ENCODE assay signal across 10 mouse cellular contexts in the genomic region with DNA sequence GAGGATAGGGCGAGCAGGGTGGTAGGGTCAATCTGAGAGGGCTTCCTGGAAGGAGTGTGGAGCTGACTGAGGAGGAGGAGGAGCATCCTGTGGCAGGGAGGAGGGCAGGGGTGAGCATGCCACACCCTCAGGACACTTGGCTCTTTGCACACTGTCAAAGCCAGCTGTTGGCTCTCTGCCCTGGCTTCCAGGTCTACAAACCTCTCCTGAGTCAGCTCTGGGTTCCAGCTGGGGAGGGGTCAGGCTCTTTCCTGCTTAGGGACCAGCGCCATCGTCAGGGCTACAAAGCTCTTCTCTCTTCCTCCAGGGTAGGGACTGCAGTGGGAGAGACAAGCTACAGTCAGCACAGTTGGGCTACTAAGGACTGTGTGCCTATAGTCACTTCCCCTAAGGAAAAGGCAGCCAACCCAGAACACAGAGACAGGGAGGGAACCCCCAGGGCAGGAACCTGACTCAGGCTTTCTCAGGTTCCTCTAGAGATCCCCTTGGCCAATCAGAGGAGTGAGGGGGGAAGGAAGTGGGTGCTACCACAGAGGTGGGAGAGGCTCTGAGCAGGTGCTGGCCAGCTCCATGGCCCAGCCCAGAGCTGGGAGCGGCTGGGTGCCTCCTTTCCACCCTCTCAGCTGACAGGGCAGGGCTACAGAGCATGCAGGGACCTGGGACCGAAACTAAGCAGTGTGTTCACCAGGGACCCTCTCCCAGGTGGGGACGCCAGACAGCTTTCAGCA. TPM values are rescaled to one million over a fixed set of nuclear protein-coding genes. Genes with fewer than 3 reads are reported as not detected.
A peak's percentile ranks its signal among the peaks of the same experiment; 100 is the strongest.
DNase-seq lines count a peak whose midpoint lies in the region; ATAC-seq and TF ChIP-seq lines count a peak whose summit lies in the region.
"Had no signal": no experiment of that assay in that cellular context is flagged by ENCODE, and none has a peak within 500 bp of the region (broad histone marks: within the 10 kb centered on the region; RNA-seq: fewer than 3 reads in every experiment).

No protein-coding gene starts in this region.

- 49% methylated on average over 6 of the region's 6 CpGs for WGBS in bone marrow, adult 2 months
- 60% methylated on average over 6 of the region's 6 CpGs for WGBS in limb, embryonic 10.5 days
- 59% methylated on average over 5 of the region's 6 CpGs for WGBS in forebrain, embryonic 16.5 days

- H3K9ac ChIP-seq in forebrain, embryonic 16.5 days (replicated peaks; ENCODE audit: low read depth, low read length), result no peak overlapping the region
- H3K9ac ChIP-seq: forebrain, postnatal 0 days had no signal

- no peak for TF ChIP-seq CTCF in bone marrow, adult 2 months (IDR thresholded peaks at IDR 0.05; ENCODE audit: control insufficient read depth, insufficient read depth, low read length)

- TF ChIP-seq POLR2A in bone marrow, adult 2 months (IDR thresholded peaks at IDR 0.05; ENCODE audit: borderline replicate concordance, control insufficient read depth, low read depth, low read length), result peak; percentile 29; the same call in 1 of the 2 replicates

- no peaks in the 10 kb centered on the region for H3K27me3 ChIP-seq in limb, embryonic 10.5 days (ENCODE audit: low read depth, poor library complexity, severe bottlenecking)
- H3K27me3 ChIP-seq in forebrain, embryonic 16.5 days (replicated peaks; ENCODE audit: control insufficient read depth, insufficient read depth, low read length), result no peaks in the 10 kb centered on the region

- H3K4me3 ChIP-seq in bone marrow, adult 2 months (replicated peaks; ENCODE audit: control insufficient read depth, low read depth, low read length), result no peak overlapping the region
- no peak overlapping the region for H3K4me3 ChIP-seq in limb, embryonic 10.5 days
- no peak overlapping the region for H3K4me3 ChIP-seq in forebrain, embryonic 16.5 days (replicated peaks; ENCODE audit: low read length)

- H3K4me2 ChIP-seq in forebrain, embryonic 16.5 days (ENCODE audit: low read length), result no peak overlapping the region

- intact Hi-C loops in left cerebral cortex, postnatal 4 days (cut with DNase I), result loop anchor here (10.0 kb wide), 1 partner anchor 276 kb away; no protein-coding TSS in a partner anchor
- intact Hi-C loops in left cerebral cortex, postnatal 36 days (cut with DNase I), result loop anchor here (10.0 kb wide), 1 partner anchor 276 kb away; no protein-coding TSS in a partner anchor

- DNase-seq in left cerebral cortex, postnatal 4 days, result peak; percentile 24
- no peak for DNase-seq in left cerebral cortex, adult 9 months (ENCODE audit: low spot score in 2 of 2)
- DNase-seq in limb, embryonic 10.5 days (ENCODE audit: low spot score), result no peak
- peak; percentile 63 for DNase-seq in thymus, postnatal 0 days (ENCODE audit: low spot score)
- DNase-seq in left cerebral cortex, postnatal 36 days (ENCODE audit: low spot score in 2 of 2), result no peak
- DNase-seq: forebrain, postnatal 0 days had no signal

- no peaks in the 10 kb centered on the region for H3K36me3 ChIP-seq in limb, embryonic 10.5 days
- no peaks in the 10 kb centered on the region for H3K36me3 ChIP-seq in forebrain, embryonic 16.5 days (ENCODE audit: control insufficient read depth, insufficient read depth)

- H3K9me3 ChIP-seq in limb, embryonic 10.5 days (replicated peaks), result no peaks in the 10 kb centered on the region
- no peaks in the 10 kb centered on the region for H3K9me3 ChIP-seq in forebrain, embryonic 16.5 days (ENCODE audit: control insufficient read depth, low read length)

- H3K4me1 ChIP-seq in bone marrow, adult 2 months (ENCODE audit: control insufficient read depth, insufficient read depth, low read length), result no peaks in the 10 kb centered on the region; the same call in 1 of the 2 replicates
- peaks cover 36% of the 10 kb centered on the region for H3K4me1 ChIP-seq in limb, embryonic 10.5 days
- peaks cover 5% of the 10 kb centered on the region for H3K4me1 ChIP-seq in forebrain, embryonic 16.5 days (replicated peaks; ENCODE audit: control insufficient read depth, insufficient read depth, low read length)

- no peak for ATAC-seq in frontal cortex, adult (ENCODE audit: low TSS enrichment)
- no peak for ATAC-seq in forebrain, embryonic 16.5 days
- ATAC-seq: forebrain, postnatal 0 days had no signal

- peak overlapping the region; percentile 20; the same call in 1 of the 2 replicates for H3K27ac ChIP-seq in bone marrow, adult 2 months (ENCODE audit: control insufficient read depth, insufficient read depth, low read depth, low read length, poor library complexity)
- peak overlapping the region; percentile 42; the same call in 1 of the 2 replicates for H3K27ac ChIP-seq in limb, embryonic 10.5 days
- no peak overlapping the region for H3K27ac ChIP-seq in forebrain, embryonic 16.5 days (ENCODE audit: low read length)
- H3K27ac ChIP-seq: macrophage had no signal

RNA-seq across cellular contexts. Expression of a gene that starts 24.8 kb away (rescaled TPM):
- under 1 TPM; 0.28 to 0.32 TPM for total RNA-seq in left cerebral cortex, postnatal 4 days (2021)
- polyA plus RNA-seq in bone marrow, adult 2 months (2011; ENCODE audit: insufficient read depth, insufficient read length, low replicate concordance, missing spikeins), result 3.2 and 7.3 TPM in 2 replicates
- polyA plus RNA-seq in limb, embryonic 10.5 days (2016; fragmentation: Nextera tagmentation; extraction: Ambion mirVana), result 0.43 and 0.59 TPM in 2 replicates
- polyA plus RNA-seq in thymus, postnatal 0 days (2015; fragmentation: Nextera tagmentation; extraction: Ambion mirVana), result 0.24 and 0.29 TPM in 2 replicates
- 0.16 and 0.18 TPM in 2 replicates for polyA plus RNA-seq in forebrain, embryonic 16.5 days (2015; fragmentation: Nextera tagmentation; extraction: Ambion mirVana)
- under 1 TPM; 0.20 to 0.36 TPM for total RNA-seq in left cerebral cortex, postnatal 36 days (2021)

Comparison
In these comparisons a context has a peak if more than half of its experiments do, and no peak if none do; other contexts are left out.
1. DNase-seq: peak in left cerebral cortex, postnatal 4 days (single experiment) and thymus, postnatal 0 days (single experiment); none in left cerebral cortex, adult 9 months (0 of 2), limb, embryonic 10.5 days (single experiment) and left cerebral cortex, postnatal 36 days (0 of 2).